Mouse (Mus musculus): ENCODE results near the gene Mphosph6. TPM values are rescaled to one million over a fixed set of nuclear protein-coding genes. Genes with fewer than 3 reads are reported as not detected.

Gene Mphosph6
- polyA plus RNA-seq, 1 experiment from 2014 or later = 65.8 TPM

DNA sequence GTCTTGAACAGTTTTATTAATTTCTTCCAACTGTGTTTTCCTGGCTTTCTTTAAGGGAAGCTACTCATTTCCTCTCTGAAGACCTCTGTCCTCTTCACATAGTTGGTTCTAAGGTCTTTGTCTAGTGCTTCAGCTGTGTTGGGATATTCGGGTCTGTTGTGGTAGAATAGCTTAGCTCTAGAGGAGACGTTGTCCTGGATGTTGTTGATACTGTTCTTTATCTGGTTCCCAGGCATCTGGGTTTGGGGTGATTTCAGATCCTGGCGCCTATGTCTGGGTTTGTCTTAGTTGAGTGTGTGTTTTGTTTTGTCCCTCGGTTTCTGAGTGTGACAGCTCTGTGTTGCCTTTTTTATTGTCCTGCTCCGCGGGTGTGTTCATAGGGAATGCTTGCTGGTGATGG, 39.0 kb downstream of the Mphosph6 start:
- 0 out of 2 replicates have a peak, but pooled peaks cover 6% of the 10 kb centered on the region for H3K27me3 ChIP-seq (ENCODE audit: insufficient read depth, poor library complexity, severe bottlenecking)
- WGBS = 65% methylated on average over 6 of the region's 6 CpGs
- no peak overlapping the region for H3K4me3 ChIP-seq
- H3K36me3 ChIP-seq = no peaks in the 10 kb centered on the region
- no peak overlapping the region for H3K27ac ChIP-seq
- H3K9me3 ChIP-seq = no peaks in the 10 kb centered on the region
- no peak for DNase-seq (ENCODE audit: low spot score)
- H3K4me1 ChIP-seq = peaks cover 7% of the 10 kb centered on the region; the same call in 1 of the 2 replicates

DNA sequence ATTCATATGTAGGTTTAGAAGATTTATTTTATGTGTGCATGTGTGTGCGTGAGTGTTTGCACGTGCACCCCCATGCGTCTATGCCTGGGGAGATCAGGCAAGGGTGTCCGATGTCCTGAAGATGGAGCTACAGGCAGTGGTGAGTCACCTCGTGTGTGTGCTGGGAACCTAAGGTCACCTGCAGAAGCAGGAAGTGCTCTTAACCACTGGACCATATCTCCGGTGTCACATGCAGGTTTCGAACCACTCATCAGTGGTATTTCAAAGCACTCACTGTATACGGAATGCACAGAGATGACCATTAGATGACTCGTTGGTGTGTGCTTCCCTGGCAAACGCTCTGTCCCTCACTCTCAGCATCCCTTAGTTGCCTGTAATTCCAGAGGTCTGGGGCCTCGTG, 43.8 kb downstream of the Mphosph6 start:
- Histone ChIP-seq H3K4me1 (no peaks in the 10 kb centered on the region), H3K27ac (no peak overlapping the region), H3K4me3 (no peak overlapping the region), H3K36me3 (no peaks in the 10 kb centered on the region), H3K9me3 (no peaks in the 10 kb centered on the region), H3K27me3 (ENCODE audit: insufficient read depth, poor library complexity, severe bottlenecking) (no peaks in the 10 kb centered on the region)
- 77% methylated on average over 11 of the region's 11 CpGs for WGBS
- no peak for DNase-seq (ENCODE audit: low spot score)

DNA sequence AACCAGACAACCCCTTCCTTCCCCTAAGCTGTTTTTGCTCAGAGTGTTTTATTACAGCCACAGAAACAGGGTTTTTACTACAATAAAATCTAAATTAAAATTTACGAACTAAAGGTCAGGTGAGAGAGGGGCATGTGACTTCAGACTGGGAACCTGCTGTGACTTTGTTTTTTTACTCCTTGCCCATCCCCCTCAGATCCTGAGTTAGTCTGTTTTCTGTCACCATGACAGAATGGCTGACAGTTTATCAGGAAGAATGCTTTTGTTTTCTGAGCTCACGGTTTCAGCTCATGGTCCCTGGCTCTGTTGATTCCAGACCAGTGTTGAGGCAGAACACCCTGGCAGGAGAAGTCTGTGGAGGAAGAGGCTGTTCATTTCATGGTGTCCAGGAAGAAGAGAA, 52.3 kb downstream of the Mphosph6 start:
- WGBS = 50% methylated on average over 2 of the region's 2 CpGs
- Histone ChIP-seq H3K4me1 (peaks cover 14% of the 10 kb centered on the region), H3K9me3 (no peaks in the 10 kb centered on the region), H3K27ac (no peak overlapping the region), H3K36me3 (no peaks in the 10 kb centered on the region), H3K27me3 (ENCODE audit: insufficient read depth, poor library complexity, severe bottlenecking) (no peaks in the 10 kb centered on the region), H3K4me3 (no peak overlapping the region)
- DNase-seq (ENCODE audit: low spot score) = no peak

DNA sequence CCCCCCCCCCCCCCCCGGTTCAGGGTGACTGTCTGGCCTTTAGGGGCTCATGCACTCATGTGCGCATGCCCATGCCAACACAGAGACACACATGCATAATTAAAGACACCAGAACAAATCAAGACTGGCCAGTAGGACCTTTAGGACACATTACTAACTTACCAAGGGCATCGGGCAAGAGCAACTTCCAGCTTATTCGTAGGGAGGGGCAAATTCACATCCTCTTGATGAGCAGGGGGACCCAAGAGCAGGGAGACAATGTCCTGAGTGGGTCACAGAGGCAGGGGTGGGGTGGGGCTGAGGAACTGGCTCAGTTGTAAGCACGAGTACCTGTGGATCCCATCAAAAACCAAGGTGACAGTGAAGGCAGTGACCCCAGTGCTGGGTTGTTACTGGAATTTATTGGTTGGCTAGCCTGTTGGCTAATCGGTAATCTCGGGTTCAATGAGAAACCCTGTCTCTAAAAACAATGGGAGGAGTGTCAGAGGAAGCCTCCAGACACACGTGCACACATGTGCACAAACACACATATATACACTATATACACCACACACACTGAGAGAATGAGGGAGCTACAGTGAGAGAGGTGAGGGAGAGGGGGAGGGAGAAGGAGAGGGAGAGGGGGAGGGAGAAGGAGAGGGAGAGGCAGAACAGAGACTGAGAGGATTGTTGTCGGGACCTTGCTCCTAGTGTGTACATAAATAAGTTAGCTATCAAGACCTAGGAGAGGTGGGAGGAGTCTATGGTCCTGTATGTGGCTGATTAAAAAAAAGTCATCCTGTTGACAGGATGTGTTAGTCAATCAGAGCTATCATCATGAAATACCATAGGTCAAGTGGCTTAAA, 53.6 kb downstream of the Mphosph6 start:
- Histone ChIP-seq H3K27me3 (ENCODE audit: insufficient read depth, poor library complexity, severe bottlenecking) (no peaks in the 10 kb centered on the region), H3K27ac (no peak overlapping the region), H3K9me3 (no peaks in the 10 kb centered on the region), H3K4me1 (peaks cover 14% of the 10 kb centered on the region), H3K4me3 (no peak overlapping the region), H3K36me3 (no peaks in the 10 kb centered on the region)
- DNase-seq (ENCODE audit: low spot score) = no peak
- 67% methylated on average over 9 of the region's 9 CpGs for WGBS

DNA sequence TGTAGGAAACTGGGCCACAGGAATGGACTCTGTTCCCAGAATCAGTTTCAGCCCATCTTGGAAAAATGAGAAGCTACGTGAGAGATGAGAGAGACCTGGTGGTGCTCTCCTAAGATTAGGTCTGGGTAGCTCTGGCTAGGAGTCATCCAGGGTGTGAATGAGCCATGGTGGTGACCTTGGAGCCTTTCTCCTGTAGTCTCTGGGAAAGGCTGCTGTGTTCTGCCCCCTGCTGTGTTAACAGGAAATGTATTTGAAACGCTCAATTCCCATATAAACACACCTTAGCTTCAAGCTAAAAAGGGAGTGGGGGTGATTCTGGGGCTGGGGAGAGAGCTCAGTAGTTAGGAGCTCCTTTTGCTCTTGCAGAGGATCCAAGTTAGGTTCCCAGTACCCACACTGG, 54.3 kb downstream of the Mphosph6 start:
- 31% methylated on average over 2 of the region's 2 CpGs for WGBS
- H3K27ac ChIP-seq = no peak overlapping the region
- no peak for DNase-seq (ENCODE audit: low spot score)

DNA sequence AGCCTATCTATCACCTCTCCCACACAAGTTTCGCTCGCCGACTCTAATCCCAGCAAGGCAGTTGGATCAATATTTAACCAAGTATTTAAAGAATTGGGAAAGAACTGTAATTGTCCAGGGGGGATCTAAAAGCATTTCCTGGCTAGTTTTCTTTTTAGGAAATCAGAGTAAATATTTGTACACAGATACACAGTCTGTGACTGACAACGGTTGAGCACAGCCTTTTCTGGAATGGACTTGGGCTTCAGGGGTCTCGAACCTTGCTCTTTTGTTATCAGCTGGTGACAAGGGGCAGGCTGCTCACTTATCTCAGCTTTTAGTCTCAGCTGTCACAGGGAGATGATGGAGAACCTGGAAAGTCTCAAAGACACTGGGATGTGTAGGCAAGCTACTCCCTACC, 55.1 kb downstream of the Mphosph6 start:
- WGBS = 56% methylated on average over 5 of the region's 5 CpGs
- H3K27me3 ChIP-seq (ENCODE audit: insufficient read depth, poor library complexity, severe bottlenecking) = no peaks in the 10 kb centered on the region

More for the DNA sequence above, 54.3 kb downstream of the Mphosph6 start:
- H3K4me3 ChIP-seq = no peak overlapping the region
- no peaks in the 10 kb centered on the region for H3K27me3 ChIP-seq (ENCODE audit: insufficient read depth, poor library complexity, severe bottlenecking)
- H3K36me3 ChIP-seq = no peaks in the 10 kb centered on the region
- peaks cover 14% of the 10 kb centered on the region for H3K4me1 ChIP-seq
- H3K9me3 ChIP-seq = no peaks in the 10 kb centered on the region

DNA sequence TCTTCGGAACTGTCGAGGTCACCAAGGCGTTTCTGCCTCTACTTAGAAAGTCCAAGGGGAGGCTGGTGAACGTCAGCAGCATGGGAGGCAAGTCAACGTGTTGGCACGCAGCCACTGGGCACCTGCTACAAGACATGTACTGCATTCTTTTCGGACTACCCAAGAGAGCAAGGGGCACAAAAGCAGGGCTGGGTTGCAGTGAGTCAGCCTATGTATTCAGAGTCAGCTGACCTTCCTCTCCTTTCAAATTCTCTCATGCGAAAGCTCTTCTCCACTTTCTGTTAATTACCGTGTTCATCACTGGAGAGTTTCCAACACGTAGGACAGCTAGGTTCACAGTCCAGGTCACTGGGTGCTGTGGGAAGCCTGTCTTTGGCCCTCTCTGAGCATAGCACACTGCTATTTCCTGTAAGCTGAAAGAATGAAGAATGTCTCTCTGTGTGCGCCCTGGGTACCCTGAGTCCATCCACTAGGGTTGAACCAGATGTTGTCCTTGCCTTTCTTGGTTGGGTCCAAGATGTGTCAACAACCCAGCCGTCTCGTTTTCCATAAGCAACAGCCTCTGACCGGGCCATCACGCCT, 59.2 kb downstream of the Mphosph6 start:
- Histone ChIP-seq H3K36me3 (no peaks in the 10 kb centered on the region), H3K27ac (no peak overlapping the region), H3K9me3 (no peaks in the 10 kb centered on the region), H3K4me1 (peaks cover 13% of the 10 kb centered on the region), H3K27me3 (ENCODE audit: insufficient read depth, poor library complexity, severe bottlenecking) (no peaks in the 10 kb centered on the region), H3K4me3 (no peak overlapping the region)
- no peak for DNase-seq (ENCODE audit: low spot score)
- 79% methylated on average over 15 of the region's 15 CpGs for WGBS

More for the DNA sequence above, 55.1 kb downstream of the Mphosph6 start:
- Histone ChIP-seq H3K4me3 (no peak overlapping the region), H3K4me1 (peaks cover 14% of the 10 kb centered on the region), H3K36me3 (no peaks in the 10 kb centered on the region), H3K9me3 (no peaks in the 10 kb centered on the region), H3K27ac (no peak overlapping the region)
- no peak for DNase-seq (ENCODE audit: low spot score)

Other genes with a start within 250 kb of the Mphosph6 start
- 0.59 and 0.72 TPM in 2 replicates for gene Sdr42e1, start 128.3 kb downstream of the Mphosph6 start, polyA plus RNA-seq (2016; fragmentation: Nextera tagmentation; extraction: Ambion mirVana)
- 0.35 TPM in 1 of 2 replicates, not detected in the other for gene Hsd17b2, start 100.0 kb downstream of the Mphosph6 start, polyA plus RNA-seq (2016; fragmentation: Nextera tagmentation; extraction: Ambion mirVana)

All from heart, embryonic 10.5 days (tissue).